Mouse (Mus musculus): ENCODE measurements around the gene Hic1.

DNA sequence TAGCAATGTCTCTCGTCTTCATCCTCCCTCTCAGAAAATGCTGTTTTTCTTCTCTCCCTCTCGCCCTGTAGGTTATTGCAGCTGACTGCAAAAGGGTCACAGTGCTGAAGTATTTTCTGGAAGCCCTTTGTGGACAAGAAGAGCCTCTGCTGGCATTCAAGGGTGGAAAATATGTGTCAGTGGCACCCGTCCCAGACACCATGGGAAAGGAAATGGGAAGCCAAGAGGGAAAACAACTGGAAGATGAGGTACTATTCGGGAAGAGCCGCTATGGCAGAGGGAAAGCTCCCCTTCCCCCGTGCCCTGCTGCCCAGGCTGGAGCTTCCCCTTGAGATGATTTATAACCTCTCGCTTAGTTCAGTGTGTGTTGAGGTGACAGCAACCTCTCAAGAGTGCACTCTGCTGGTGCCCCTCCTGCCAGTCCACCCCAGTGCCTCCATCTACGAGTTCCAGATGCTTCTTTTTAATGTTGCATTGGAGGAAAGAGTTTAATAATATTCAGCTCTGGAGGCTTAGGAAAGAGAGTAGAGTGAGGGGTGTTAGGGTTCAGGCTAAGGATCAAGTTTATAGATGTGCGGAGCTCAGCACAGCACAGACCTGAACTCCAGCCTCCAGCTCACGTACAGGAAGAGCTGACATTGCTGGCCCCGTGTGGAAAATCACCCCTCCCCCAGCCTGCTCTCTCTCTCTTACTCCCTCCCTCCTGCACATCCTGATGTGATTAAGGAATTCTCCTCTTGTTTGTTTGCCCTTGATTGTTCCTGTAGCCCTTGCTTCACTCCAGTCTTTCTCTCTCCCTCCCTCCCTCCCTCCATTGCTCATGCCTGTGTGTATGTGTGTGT, 30.0 kb downstream of the Hic1 start:
- TF ChIP-seq CTCF (IDR thresholded peaks at IDR 0.05; ENCODE audit: borderline replicate concordance, control insufficient read depth, extremely low read depth, insufficient read depth, low read length, poor library complexity) (no peak), POLR2A (IDR thresholded peaks at IDR 0.05; ENCODE audit: control insufficient read depth, extremely low read depth, insufficient read depth, low read length, poor library complexity) (no peak)
